Mouse (Mus musculus) testis, adult 2 months (tissue): ENCODE data around the gene Cdx2. TPM values are rescaled to one million over a fixed set of nuclear protein-coding genes. Genes with fewer than 3 reads are reported as not detected.
A peak's percentile ranks its signal among the peaks of the same experiment; 100 is the strongest.

Experiments
- H3K27ac ChIP-seq: fragments of 200-500 bp; 2 replicates; pipeline ENCODE4 v1.5.1; 2012; ENCODE audit warnings: low read depth, low read length; ENCODE audit not compliant: control insufficient read depth, insufficient read depth
- H3K27me3 ChIP-seq: fragments of 200-500 bp; 2 replicates; pipeline ENCODE4 v1.6.1; 2012; ENCODE audit warnings: mild to moderate bottlenecking, low read length, moderate library complexity; ENCODE audit not compliant: control insufficient read depth, insufficient read depth
- H3K36me3 ChIP-seq: fragments of 200-500 bp; 2 replicates; pipeline ENCODE4 v1.6.1; 2012; ENCODE audit warnings: mild to moderate bottlenecking, low read length; ENCODE audit not compliant: control insufficient read depth, insufficient read depth
- H3K4me1 ChIP-seq: fragments of 200-500 bp; 2 replicates; pipeline ENCODE4 v1.6.1; 2012; ENCODE audit warnings: low read length; ENCODE audit not compliant: control insufficient read depth, insufficient read depth
- H3K4me3 ChIP-seq: fragments of 200-500 bp; 2 replicates; pipeline ENCODE4 v1.5.1; 2012; ENCODE audit warnings: low read depth, mild to moderate bottlenecking, low read length, moderate library complexity, mixed read lengths; ENCODE audit not compliant: control insufficient read depth
- CTCF ChIP-seq: fragments of 200-500 bp; IDR thresholded peaks from 2 replicates; pipeline ENCODE4 v1.5.1; 2012; ENCODE audit warnings: low read depth, mild to moderate bottlenecking, inconsistent platforms, low read length, moderate library complexity; ENCODE audit not compliant: control insufficient read depth, insufficient read depth, insufficient replicate concordance
- POLR2A ChIP-seq: fragments of 200-500 bp; IDR thresholded peaks from 2 replicates; pipeline ENCODE4 v1.6.1; 2012; ENCODE audit warnings: low read depth, mild to moderate bottlenecking, inconsistent platforms, low read length, moderate library complexity; ENCODE audit not compliant: control insufficient read depth
- polyA plus RNA-seq: library from polyadenylated mRNA; depleted of rRNA; stranded (reverse); fragments of >200 nt; gene quantifications from 2 replicates; pipeline ENCODE4 v1.2.3, GENCODE M21; 2012; rRNA removed

Cdx2 gene
- 0.10 TPM in 1 of 2 replicates, not detected in the other for polyA plus RNA-seq

GRCm38 (mm10) chr5:147306638-147307397 is at the start of gene Cdx2:
TSS of gene Cdx2 (minus strand) at chr5:147307270.
- TF ChIP-seq CTCF (no peak), POLR2A (no peak)
- no peak within 1 kb of the TSS for H3K27ac ChIP-seq
- H3K27me3 ChIP-seq, result no peaks in the 10 kb centered on the region; the same call in none of the 2 replicates
- peak within 1 kb of the TSS; percentile 4 for H3K4me3 ChIP-seq
- H3K4me1 ChIP-seq, result peaks cover 5% of the 10 kb centered on the region
- no peaks in the 10 kb centered on the region for H3K36me3 ChIP-seq

- H3K27ac ChIP-seq, result no peak overlapping the region
- no peak overlapping the region for H3K4me3 ChIP-seq
- H3K27me3 ChIP-seq, result no peaks in the 10 kb centered on the region
- peaks cover 5% of the 10 kb centered on the region; the same call in 1 of the 2 replicates for H3K4me1 ChIP-seq
- TF ChIP-seq CTCF (no peak), POLR2A (no peak)
- H3K36me3 ChIP-seq, result no peaks in the 10 kb centered on the region
Observed at GRCm38 (mm10) chr5:147356260-147357055, 49.4 kb upstream of the Cdx2 start.

GRCm38 (mm10) chr5:147355788-147356187 is 48.7 kb upstream of the Cdx2 start:
- Histone ChIP-seq H3K4me1 (peaks cover 5% of the 10 kb centered on the region; the same call in 1 of the 2 replicates), H3K27ac (no peak overlapping the region), H3K4me3 (no peak overlapping the region), H3K27me3 (no peaks in the 10 kb centered on the region), H3K36me3 (no peaks in the 10 kb centered on the region)
- TF ChIP-seq CTCF (no peak), POLR2A (no peak)

DNA sequence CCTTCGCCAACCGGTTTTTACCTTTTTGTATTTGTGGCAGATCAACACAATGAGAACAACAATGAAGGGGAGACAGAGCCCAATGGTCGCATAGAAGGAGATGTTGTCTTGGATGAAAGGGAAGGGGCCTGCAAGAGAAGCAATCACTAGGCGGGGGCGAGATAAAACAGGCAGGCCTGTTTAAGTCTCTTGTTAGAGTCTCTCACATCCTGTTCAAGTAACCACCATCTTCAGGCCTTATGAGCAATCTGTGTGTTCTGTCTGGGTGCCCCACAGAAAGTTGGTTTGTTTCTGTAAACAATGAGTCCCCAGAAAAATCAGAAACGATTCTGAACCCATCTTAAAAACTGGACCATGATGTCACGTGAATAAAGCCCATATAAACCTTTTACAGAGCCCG is 47.9 kb upstream of the Cdx2 start:
- Histone ChIP-seq H3K36me3 (no peaks in the 10 kb centered on the region), H3K4me3 (no peak overlapping the region), H3K4me1 (peaks cover 5% of the 10 kb centered on the region; the same call in 1 of the 2 replicates), H3K27me3 (no peaks in the 10 kb centered on the region), H3K27ac (no peak overlapping the region)
- TF ChIP-seq POLR2A (no peak), CTCF (no peak)

DNA sequence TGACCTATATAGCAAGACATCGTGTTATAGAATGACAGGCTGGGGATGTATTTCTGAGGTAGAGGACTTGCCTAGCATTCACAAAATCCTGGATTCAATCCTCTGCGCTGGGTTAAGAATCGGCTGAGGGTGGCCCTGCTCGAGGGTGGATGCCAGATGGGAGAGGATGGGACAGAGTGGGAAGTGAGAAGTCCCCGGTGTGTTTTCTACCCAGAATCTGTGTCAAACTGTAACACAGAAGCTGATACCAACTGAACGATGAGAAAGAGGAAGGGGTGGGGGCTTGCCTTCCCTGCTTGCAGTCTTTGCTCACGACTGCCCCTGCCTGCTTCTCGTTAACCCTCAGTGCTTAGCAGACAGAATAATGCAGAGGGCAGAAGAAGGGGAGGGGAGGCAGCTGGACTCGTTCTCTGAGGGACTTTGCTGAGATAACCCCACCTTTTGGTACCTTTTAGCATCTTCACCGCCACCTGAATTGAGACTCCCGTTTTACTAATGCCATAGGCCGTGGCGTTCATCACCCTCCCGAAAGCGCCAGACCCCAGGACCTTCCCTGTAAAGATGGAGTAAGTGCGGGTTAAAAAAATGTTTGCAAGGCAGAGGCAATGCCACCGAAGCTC is 47.2 kb upstream of the Cdx2 start:
- no peaks in the 10 kb centered on the region for H3K36me3 ChIP-seq
- H3K4me1 ChIP-seq, result peaks cover 5% of the 10 kb centered on the region; the same call in 1 of the 2 replicates
- no peaks in the 10 kb centered on the region for H3K27me3 ChIP-seq
- H3K4me3 ChIP-seq, result no peak overlapping the region
- H3K27ac ChIP-seq, result no peak overlapping the region
- TF ChIP-seq CTCF (no peak), POLR2A (no peak)

- H3K4me1 ChIP-seq, result no peaks in the 10 kb centered on the region; the same call in 1 of the 2 replicates
- H3K4me3 ChIP-seq, result no peak overlapping the region
- H3K27me3 ChIP-seq, result no peaks in the 10 kb centered on the region
- H3K27ac ChIP-seq, result no peak overlapping the region
- no peaks in the 10 kb centered on the region for H3K36me3 ChIP-seq
- TF ChIP-seq CTCF, result no peak
- TF ChIP-seq POLR2A, result no peak
Observed at GRCm38 (mm10) chr5:147351931-147352330, 44.9 kb upstream of the Cdx2 start.

GRCm38 (mm10) chr5:147345981-147346380 is 38.9 kb upstream of the Cdx2 start:
- Histone ChIP-seq H3K4me1 (no peaks in the 10 kb centered on the region), H3K36me3 (no peaks in the 10 kb centered on the region), H3K27ac (no peak overlapping the region), H3K27me3 (no peaks in the 10 kb centered on the region), H3K4me3 (no peak overlapping the region)
- TF ChIP-seq POLR2A, result no peak
- no peak for TF ChIP-seq CTCF
